Mouse (Mus musculus) ES-CJ7 (cell line): ENCODE measurements around the gene Eddm3b.
"Not testable (repeated sequence)": the region's sequence is repeated elsewhere in the genome, so short reads cannot be mapped to it uniquely, and the experiment has no call there.

ENCODE experiments used
- DNase-seq: peaks from one replicate; pipeline ENCODE4 v3.0.0; 2011; ENCODE audit warnings: low read depth, low spot score

The Eddm3b gene

GRCm38 (mm10) chr14:51142568-51142967, 28.3 kb downstream of the Eddm3b start:
- no peak for DNase-seq

GRCm38 (mm10) chr14:51143287-51143686, 29.1 kb downstream of the Eddm3b start:
- no peak for DNase-seq

GRCm38 (mm10) chr14:51143937-51144336, 29.7 kb downstream of the Eddm3b start:
- no peak for DNase-seq

DNA sequence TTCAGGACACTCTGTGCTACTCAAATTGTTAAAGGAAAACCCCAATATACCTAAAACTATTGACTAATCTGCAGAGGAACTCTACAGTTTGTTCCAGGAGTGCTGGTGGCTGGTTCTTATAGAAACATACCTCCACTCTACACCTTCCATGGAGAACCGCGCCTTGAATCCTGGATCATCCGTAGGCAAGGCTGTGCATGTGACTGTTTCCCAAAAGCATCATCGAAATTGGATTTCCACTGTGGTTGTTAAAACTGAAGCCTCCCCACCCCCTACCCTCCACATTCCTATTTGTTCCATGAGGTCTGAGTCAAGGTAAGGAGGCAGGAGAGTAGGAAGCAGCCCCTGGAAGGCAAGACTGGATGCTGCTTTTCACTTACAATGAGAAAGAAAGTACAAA, 30.2 kb downstream of the Eddm3b start:
- no peak for DNase-seq

DNA sequence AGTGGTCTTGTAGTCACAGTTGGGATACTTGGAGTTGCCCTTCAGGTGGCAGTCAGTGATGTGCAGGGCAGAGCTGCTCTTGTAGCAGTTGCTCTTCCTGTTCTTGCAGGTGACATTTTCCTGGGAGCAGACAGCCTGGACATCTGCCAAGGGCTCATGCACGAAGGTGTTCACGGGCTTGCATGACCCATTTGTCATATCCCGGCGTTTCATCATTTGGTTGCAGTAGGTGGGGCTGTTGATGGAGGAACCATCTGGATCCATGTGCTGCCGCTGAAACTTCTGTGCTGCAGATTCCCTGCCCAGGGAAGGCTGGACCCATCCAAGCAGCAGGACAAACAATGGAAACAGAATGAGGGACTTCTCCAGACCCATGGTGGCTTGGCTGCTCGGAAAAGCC, 31.3 kb downstream of the Eddm3b start:
- DNase-seq: no peak

DNA sequence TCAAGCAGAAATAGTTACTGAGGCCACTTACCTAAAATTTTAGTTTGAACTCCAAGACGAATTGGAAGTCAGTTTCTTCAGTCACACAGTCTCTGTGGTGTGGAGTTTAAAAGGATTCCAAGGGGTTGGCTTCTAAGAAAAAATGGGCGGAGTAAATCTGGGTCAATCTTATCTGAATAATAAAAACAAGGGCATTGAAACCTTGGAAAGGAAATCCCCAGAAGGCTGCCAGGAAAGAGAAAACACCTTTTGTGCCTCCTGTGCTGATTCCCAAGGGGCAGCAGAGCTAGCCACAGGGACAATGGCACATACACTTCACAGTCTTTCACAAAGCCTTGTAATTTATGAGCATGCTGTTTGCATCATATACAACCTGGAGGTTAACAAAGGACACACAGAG, 32.5 kb downstream of the Eddm3b start, which contains the start of gene Rnase1:
TSS of gene Rnase1 (minus strand) at position 101 of the 400 bp plus-strand sequence.
- DNase-seq: no peak

GRCm38 (mm10) chr14:51148006-51148405, 33.8 kb downstream of the Eddm3b start:
- no peak for DNase-seq

- no peak for DNase-seq
Measured at GRCm38 (mm10) chr14:51149164-51149563, 34.9 kb downstream of the Eddm3b start.

DNA sequence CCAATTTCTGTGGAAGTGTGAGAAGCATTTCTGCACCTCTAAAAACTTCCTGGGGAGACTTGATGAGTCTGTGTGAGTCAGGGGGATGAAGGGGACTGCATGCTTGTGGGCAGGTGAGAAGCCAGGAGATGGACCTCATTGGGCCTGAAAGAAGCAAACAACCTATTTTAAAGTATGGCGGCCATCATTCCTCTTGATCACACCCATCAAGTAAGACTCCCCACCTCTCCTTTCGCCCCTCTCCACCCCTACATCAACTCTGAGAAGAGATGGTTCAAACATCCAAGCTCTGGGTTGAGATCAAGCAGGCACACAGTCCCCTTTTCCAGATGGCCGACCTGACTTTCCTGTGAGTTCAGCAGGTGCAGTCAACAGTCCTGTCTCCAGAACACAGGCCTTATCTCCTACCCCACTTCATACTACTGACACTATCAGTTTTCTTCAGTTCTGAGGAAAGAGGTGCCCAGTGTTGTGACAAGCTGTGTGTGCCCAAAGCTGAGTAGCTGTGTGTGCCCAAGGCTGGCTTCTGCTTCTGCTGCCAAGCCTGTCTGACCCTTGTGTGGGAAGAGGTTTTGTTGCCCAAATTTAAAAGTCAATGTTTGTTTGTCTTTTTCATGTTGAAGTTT, 36.1 kb downstream of the Eddm3b start:
- DNase-seq: no peak

DNA sequence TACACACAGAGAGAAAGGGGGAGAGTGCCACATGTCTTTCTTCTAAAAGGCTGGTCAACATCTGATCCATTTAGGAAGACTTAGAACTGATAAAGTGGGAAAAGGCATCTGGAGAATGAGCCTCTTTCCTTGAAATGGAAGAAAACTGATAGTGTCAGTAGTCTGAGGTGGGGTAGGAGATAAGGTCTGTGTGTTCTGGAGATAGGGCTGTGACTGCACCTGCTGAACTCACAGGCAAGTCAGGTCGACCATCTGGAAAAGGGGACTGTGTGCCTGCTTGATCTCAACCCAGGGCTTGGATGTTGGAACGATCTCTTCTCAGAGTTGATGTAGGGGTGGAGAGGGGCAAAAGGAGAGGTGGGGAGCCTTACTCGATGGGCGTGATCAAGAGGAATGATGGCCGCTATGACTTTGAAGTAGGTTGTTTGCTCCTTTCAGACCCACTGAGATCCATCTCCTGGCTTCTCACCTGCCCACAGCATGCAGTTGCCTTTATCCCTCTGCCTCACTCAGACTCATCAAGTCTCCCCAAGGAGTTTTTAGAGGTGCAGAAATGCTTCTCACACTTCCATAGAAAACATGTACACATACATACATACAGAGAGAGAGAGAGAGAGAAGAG, 38.1 kb downstream of the Eddm3b start:
- DNase-seq: no peak

DNA sequence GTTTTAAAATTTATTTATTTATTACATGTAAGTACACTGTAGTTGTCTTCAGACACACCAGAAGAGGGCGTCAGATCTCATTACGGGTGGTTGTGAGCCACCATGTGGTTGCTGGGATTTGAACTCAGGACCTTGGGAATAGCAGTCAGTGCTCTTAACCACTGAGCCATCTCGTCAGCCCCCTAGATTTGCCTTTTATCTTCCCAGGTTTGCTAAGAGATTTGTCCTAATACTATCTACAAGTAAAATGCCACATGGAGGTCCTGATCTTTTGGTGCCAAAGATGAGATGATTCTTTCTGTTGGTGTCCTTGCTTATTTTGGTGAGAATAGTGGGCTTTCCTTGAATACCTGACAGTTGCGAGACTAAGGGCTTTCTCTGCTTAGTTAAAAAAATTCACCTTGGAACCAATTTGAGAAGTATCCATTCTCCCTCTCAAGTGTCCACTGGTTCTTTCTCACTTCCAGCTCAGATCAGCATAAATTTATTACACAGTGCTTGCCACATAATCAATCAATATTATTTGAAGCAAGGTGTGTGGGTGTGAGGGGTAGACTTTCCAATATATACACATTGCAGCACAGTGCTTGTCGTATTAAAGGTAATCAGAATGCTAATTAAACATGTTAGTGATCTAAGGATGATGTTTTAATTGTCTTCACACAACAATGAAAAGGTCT, 42.0 kb downstream of the Eddm3b start:
- no peak for DNase-seq

- no peak for DNase-seq
Measured at GRCm38 (mm10) chr14:51156736-51157068, 42.5 kb downstream of the Eddm3b start.

DNA sequence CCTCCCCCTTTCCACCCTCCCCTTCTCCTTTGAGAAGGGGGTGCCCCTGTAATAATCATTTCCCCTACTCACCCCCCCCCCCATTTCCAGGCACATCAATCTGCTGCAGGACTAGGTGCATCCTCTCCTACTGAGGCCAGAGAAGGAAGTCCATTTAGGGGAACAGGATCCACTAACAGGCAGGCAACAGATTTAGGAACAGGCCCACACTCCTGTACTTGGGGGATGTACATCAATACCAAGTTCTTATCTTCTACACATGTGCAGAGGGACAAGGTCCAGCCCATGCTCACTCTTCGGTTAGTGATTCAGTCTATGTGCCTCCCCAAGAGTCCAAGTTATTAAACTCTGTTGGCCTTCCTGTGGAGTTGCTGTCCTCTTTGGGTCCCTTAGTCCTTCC, 42.8 kb downstream of the Eddm3b start:
- no peak for DNase-seq

DNA sequence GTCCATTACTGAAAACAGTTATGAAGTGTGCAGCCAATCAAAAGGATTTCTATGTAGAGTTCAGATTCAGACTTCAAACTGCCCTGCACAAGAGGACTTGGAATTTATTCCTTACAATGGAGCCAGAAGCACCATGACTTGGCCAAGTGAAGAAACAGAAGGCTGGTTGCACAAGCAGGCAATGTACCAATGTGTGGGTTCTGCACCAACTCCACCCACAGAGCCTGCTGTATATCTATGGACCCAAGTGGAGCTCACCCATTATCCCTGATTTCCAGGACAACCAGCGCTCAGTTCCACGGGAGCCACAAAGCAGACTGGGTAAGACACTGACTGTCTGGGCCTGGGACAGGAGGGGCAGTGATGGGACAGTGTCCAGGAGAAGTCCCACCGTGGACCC, 47.8 kb downstream of the Eddm3b start, which contains the start of gene Rnase2b:
TSS of gene Rnase2b (plus strand) at position 285 of the 400 bp plus-strand sequence.
- DNase-seq: not testable (repeated sequence)

DNA sequence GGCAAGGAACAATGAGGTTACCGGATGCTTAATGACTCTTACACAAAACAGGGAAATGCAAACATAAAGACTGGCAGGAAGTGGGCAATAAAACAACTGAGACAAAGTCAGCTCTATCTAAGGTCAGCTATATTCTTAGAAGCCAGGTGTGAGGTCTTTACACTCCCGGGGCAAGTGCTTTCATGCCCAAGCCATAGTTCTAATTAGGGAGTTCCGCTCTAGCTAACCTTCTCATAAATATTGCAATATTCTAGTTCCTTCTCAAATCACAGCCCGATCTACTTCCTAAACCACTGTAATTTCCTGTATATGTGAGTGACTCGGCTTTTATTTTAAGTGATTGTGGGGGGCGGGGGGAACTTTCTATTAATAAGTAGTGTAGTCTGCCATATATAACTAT, 49.1 kb downstream of the Eddm3b start:
- not testable (repeated sequence) for DNase-seq

- DNase-seq: no peak
Measured at GRCm38 (mm10) chr14:51165435-51165834, 51.2 kb downstream of the Eddm3b start.

DNA sequence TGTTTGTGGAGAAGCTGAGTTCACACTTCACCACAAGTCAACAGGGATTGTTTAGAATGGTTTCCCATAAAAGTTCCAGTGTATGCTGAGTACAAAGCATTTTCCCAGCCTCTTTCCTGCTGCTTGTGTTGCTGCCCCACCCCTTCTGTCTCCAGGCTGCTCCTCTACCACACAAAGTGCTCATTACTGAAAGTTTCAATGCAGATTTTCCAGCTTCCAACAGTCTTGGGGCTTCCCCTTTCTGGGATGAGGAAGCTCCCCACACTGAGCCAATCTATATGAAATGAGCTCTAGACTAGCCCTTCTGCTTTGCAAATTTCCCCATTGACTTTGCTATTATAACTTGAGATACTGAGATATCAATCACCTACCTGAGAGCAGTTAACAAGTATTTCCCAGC, 51.8 kb downstream of the Eddm3b start:
- no peak for DNase-seq
